Mouse (Mus musculus) cerebellum, postnatal 36 days (tissue): Measurements from ENCODE around the gene Rspo1.

Experiments
- DNase-seq, 2 experiments: peaks; one replicate each; pipeline ENCODE4 v3.0.0; 2021 to 2022; ENCODE audit warnings: mixed read lengths in 2 of 2

The Rspo1 gene

DNA sequence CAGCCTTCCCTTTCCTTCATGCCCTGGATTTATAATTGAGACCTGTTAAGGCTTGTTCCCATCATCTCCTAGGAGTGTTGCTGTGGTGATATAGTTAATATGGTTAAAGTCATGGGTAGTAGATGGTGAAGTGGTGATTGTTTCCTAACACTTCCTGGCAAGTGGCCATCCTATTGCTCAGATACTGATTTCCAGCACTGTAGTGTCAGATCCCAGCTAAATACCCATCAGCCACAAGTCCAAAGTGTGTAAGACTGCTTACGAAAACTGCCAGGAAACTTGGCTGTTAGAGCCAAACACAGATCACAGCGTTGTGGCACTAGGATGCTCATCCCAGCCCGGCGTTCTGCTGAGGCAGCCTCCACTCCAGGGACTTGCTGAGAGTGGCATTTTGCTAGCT, 48.1 kb downstream of the Rspo1 start:
- no peak for DNase-seq

DNA sequence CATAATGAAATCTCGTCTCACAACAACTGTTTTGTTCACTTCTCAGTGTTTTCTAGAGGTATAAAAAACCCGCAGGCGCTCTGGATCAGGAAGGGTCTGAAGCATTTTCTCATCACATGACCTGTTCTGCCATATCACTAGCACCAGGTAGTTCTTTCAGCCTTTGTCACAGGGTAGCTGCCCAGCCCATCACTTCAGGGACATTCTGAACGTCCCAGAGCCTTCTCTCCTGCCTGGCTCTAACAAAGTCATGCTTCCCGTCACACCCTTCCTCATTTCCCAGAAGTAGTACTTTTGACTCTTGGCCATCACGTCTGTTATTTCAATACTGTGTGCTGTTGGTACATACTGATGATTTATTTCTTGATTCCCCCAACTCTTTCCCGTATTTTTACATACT, 58.2 kb downstream of the Rspo1 start:
- DNase-seq: no peak

DNA sequence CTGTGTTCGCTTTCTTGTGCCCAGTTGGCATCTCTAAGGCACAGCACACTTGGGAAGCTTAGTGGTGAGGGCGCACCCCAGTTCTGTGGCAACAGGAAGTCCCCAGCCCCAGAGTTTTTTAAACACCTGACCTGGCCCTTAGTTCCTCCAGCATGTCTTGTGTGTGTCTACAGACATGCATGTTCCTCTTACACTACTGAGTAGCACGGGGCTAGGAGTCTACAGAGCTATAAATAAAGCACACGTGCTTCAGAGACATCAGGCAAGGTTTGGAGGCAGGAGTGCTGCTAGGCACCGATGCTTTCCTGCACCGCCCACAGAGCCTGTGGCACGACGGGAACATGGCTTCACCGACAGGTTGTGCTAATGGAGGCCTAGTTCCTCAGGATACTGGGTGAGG, 69.2 kb downstream of the Rspo1 start:
- no peak for DNase-seq

DNA sequence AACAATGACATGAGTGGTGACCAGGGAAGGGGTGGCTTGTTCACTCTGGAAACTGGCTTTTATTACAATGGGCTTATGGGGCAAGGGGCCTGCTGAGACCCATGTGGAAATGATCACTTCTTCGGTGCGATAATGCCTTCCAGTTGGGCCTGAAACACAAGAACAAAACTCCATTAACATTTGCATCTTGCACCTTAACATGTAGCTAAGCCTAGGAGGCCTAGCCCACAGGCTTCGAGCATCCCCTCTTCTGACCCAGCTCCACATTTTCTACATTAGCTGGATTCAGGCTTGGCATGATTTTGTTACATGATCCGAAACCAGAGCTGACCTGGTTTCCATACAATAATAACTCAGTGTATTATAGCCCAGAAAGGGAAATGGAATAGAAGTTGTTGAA, 70.2 kb downstream of the Rspo1 start:
- no peak for DNase-seq

DNA sequence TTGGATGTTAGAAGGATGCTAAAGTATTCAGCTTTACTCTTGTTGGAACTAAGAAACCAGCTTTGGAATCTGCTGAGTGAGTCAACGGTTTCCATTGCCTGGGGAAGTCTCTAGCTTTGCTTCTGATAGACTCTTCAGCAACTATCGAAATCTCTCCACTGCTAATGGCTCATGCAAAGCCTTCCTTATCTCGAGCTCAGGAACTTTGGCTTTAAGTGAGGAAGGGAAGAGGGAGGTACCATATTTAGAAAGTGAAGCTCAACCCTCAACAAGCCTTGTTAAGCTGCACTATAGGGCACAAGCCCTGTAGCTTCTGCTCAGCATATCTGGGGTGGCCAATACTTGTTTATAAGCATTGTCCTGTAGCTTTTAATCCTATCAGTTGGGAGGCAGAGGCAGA, 71.0 kb downstream of the Rspo1 start:
- DNase-seq: no peak

DNA sequence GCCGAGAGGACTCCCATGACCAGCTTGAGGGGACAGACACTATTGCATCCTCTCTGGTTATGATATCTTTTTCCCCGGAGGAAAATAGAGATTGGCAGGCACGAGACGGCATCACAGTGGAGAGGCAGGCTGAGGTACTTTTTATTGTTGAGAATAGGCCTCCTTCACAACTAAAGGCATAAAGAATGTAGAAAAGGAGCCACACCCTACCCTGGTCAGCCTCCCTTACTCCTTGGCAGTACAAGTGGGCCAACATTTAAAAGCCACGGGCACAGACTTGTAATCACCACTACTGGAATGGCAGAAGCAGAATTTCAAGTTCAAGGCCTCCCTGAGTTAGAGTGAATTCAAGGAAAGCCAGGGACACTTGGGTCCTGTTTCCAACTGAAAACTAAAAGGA, 71.8 kb downstream of the Rspo1 start:
- no peak for DNase-seq
